Mouse (Mus musculus) kidney, adult 2 months (tissue): ENCODE measurements around the gene Ppp3ca.

Experiments used
- CTCF ChIP-seq: fragments of 200-500 bp; conservative IDR thresholded peaks from 2 replicates; pipeline ENCODE4 v1.5.1; 2011; ENCODE audit warnings: low read depth, mild to moderate bottlenecking, control low read depth, low read length, moderate library complexity, mixed read lengths; ENCODE audit not compliant: insufficient read depth, insufficient read length
- POLR2A ChIP-seq: fragments of 200-500 bp; IDR thresholded peaks from one replicate; pipeline ENCODE4 v1.6.1; 2011; ENCODE audit warnings: low read depth, low read length, control low read depth

- TF ChIP-seq POLR2A: no peak
- TF ChIP-seq CTCF: no peak
Observed at GRCm38 (mm10) chr3:136833893-136834292, 164.0 kb downstream of the Ppp3ca start.
